Mouse (Mus musculus): Measurements from ENCODE around the gene Ggct.

DNA sequence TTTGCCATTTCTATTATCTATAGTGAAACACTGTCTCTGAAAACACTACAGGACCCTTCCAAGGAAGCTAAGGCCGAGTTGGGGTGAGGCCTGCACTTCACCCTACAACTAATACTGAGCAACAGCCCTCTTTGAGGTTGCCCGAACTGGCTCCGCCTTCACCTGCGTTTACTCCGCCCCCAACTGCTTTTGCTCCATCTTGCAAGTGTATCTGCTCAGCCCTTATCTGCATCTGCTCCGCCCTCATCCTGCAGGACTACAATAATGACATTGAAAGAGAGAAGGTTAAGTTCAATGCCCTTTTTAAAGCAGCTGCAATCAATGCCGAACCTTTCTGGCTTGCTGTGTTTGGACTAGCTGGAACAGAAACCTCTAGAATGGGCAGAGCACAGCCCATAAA lies 29.1 kb upstream of the Ggct start:
- TF ChIP-seq CTCF (IDR thresholded peaks at IDR 0.05; ENCODE audit: low read depth) (no peak), EP300 (IDR thresholded peaks at IDR 0.05; ENCODE audit: low read depth) (no peak)
